Mouse (Mus musculus): Measurements from ENCODE around the gene Pdxp. TPM values are rescaled to one million over a fixed set of nuclear protein-coding genes. Genes with fewer than 3 reads are reported as not detected.

Pdxp gene
- polyA plus RNA-seq, 1 experiment from 2014 or later: 19.9 TPM

- no peak overlapping the region for H3K9ac ChIP-seq
- H3K4me2 ChIP-seq (replicated peaks): peak overlapping the region; percentile 95
- H3K9me3 ChIP-seq (replicated peaks): no peaks in the 10 kb centered on the region
- peaks cover 33% of the 10 kb centered on the region for H3K4me1 ChIP-seq
- H3K36me3 ChIP-seq: peaks cover 26% of the 10 kb centered on the region
- ATAC-seq (ENCODE audit: insufficient number of reproducible peaks, low FRiP score, low TSS enrichment, low read depth): no peak
- H3K27ac ChIP-seq (replicated peaks): 0 out of 2 replicates have a peak overlapping the region, but pooled peaks have one; percentile 74
- no peaks in the 10 kb centered on the region for H3K27me3 ChIP-seq
- WGBS: 8% methylated on average over 8 of the region's 8 CpGs
- peak overlapping the region; percentile 76 for H3K4me3 ChIP-seq (replicated peaks)
Observed at GRCm38 (mm10) chr15:78915660-78916017, 1.9 kb downstream of the Pdxp start.

DNA sequence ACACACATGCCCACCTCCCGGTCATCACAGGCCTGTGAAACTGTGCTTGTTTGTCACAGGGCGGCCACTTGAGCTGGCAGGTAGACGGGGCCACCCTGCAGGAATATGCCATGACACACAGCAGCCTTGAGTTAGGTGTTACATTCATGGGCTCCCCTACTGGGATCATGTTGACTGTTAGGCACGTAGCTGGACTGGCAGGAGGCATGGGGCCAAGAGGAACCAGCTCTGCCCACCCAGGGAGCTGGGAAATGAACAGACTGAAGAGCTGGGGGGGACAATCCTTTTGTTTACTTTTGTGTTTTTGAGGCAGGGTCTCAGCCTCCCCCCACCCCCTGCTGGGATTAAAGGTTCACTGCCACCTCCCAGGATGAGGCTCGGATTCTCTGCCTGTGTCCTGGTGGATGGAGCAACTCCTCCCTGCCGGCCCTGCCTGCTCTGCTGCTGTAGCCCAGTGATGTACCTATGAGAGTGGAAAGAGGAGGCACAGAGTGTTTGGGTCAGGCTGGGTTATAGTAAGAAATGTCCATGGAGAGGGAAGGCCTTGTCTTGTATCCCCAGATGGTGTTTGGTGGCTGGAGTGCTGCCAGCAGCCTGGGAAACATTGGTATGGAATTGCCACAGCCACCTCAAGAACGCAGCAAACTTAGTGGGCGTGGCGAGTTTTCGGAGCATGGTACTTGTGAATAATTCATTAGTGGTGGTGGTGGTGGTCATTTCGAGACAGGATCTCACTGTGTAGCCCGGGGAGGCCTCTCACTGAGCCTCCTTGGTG is 2.5 kb downstream of the Pdxp start:
- Histone ChIP-seq H3K4me2 (replicated peaks) (peak overlapping the region; percentile 95), H3K27ac (replicated peaks) (peak overlapping the region; percentile 74), H3K36me3 (peaks cover 20% of the 10 kb centered on the region), H3K27me3 (no peaks in the 10 kb centered on the region), H3K4me3 (replicated peaks) (peak overlapping the region; percentile 76), H3K9me3 (replicated peaks) (no peaks in the 10 kb centered on the region), H3K9ac (0 out of 2 replicates have a peak overlapping the region, but pooled peaks have one; percentile 9), H3K4me1 (peaks cover 33% of the 10 kb centered on the region)
- ATAC-seq (ENCODE audit: insufficient number of reproducible peaks, low FRiP score, low TSS enrichment, low read depth): no peak
- WGBS: 45% methylated on average over 12 of the region's 12 CpGs

GRCm38 (mm10) chr15:78918126-78918525 is 4.4 kb downstream of the Pdxp start:
- no peak overlapping the region for H3K9ac ChIP-seq
- 86% methylated on average over 23 of the region's 23 CpGs for WGBS
- peaks cover 12% of the 10 kb centered on the region for H3K36me3 ChIP-seq
- H3K27ac ChIP-seq (replicated peaks): no peak overlapping the region
- H3K4me2 ChIP-seq (replicated peaks): no peak overlapping the region
- H3K4me3 ChIP-seq (replicated peaks): no peak overlapping the region
- no peaks in the 10 kb centered on the region for H3K9me3 ChIP-seq (replicated peaks)
- peaks cover 34% of the 10 kb centered on the region for H3K4me1 ChIP-seq
- H3K27me3 ChIP-seq: no peaks in the 10 kb centered on the region
- no peak for ATAC-seq (ENCODE audit: insufficient number of reproducible peaks, low FRiP score, low TSS enrichment, low read depth)

DNA sequence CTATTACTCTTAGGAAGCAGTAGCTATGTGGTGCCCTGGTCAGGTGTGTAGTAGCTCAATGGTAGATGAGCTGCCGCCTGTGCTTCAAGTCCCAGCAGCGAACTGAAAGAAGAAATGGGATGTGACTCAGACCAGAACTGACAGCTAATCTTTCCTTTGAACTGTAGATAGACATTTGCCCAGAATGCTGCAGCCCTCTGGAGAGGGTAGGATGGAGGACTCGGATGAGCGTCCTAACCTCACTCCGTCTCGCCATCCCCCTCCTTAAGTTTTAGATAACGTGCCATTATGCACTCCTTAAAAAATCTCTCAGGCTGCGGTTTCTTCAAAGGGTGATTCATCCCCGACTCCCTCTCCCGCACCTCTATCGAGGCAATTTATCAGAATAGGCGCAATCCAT is 6.2 kb downstream of the Pdxp start:
- no peak overlapping the region for H3K9ac ChIP-seq
- no peak overlapping the region for H3K4me2 ChIP-seq (replicated peaks)
- no peaks in the 10 kb centered on the region for H3K9me3 ChIP-seq (replicated peaks)
- H3K27ac ChIP-seq (replicated peaks): no peak overlapping the region
- H3K36me3 ChIP-seq: peaks cover 12% of the 10 kb centered on the region
- peaks cover 37% of the 10 kb centered on the region for H3K4me1 ChIP-seq
- WGBS: 73% methylated on average over 12 of the region's 12 CpGs
- H3K27me3 ChIP-seq: no peaks in the 10 kb centered on the region
- no peak overlapping the region for H3K4me3 ChIP-seq (replicated peaks)
- ATAC-seq (ENCODE audit: insufficient number of reproducible peaks, low FRiP score, low TSS enrichment, low read depth): no peak

DNA sequence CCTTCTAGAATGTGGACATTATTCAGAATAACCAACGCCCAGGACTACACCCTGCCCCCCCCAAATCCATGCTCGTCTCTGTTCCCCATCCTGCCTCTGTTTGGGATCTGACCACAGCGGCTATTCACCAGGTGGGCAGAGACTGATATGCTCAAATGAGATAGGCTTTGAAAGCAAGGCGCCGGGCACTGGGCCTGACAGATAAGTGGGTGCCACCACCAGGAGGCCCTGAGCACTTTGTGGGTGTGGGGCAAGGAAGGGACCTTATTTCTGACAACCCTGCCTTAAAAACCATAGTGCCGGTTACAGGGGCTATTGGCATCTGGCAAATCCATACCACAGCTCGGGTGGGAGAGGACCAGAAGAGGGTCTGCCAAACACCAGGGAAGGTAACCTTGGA is 9.0 kb downstream of the Pdxp start:
- H3K27ac ChIP-seq (replicated peaks): no peak overlapping the region

DNA sequence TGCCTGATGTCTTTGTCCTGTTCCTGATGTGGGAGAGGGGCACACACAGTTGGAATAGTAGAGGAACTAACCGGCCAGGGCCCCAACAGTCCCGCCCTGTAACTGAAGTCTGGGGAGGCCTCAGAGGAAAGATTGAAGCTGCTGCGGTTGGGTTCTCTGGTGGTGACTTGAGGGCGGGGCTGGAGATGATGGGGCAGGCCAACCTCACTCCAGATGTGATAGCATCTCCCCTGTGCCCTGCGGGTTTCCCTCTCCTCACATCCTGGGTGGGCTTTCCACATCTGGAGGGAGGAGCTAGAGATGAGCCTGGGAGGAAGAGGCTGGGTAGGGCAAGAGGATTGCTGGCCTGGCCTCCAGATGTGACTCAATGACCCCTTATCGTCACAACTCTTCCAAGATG is 9.9 kb downstream of the Pdxp start:
- Histone ChIP-seq H3K27me3 (no peaks in the 10 kb centered on the region), H3K27ac (replicated peaks) (peak overlapping the region; percentile 66; the same call in 1 of the 2 replicates), H3K9ac (no peak overlapping the region), H3K4me1 (peaks cover 43% of the 10 kb centered on the region), H3K36me3 (peaks cover 7% of the 10 kb centered on the region), H3K9me3 (replicated peaks) (no peaks in the 10 kb centered on the region), H3K4me2 (replicated peaks) (no peak overlapping the region), H3K4me3 (replicated peaks) (no peak overlapping the region)
- ATAC-seq (ENCODE audit: insufficient number of reproducible peaks, low FRiP score, low TSS enrichment, low read depth): no peak
- WGBS: 37% methylated on average over 6 of the region's 6 CpGs

More for the DNA sequence above, 9.0 kb downstream of the Pdxp start:
- Histone ChIP-seq H3K4me1 (peaks cover 41% of the 10 kb centered on the region), H3K9ac (no peak overlapping the region), H3K4me2 (replicated peaks) (no peak overlapping the region), H3K4me3 (replicated peaks) (no peak overlapping the region), H3K9me3 (replicated peaks) (no peaks in the 10 kb centered on the region), H3K36me3 (peaks cover 12% of the 10 kb centered on the region), H3K27me3 (no peaks in the 10 kb centered on the region)
- no peak for ATAC-seq (ENCODE audit: insufficient number of reproducible peaks, low FRiP score, low TSS enrichment, low read depth)
- 86% methylated on average over 7 of the region's 7 CpGs for WGBS

GRCm38 (mm10) chr15:78925129-78925528 is 11.4 kb downstream of the Pdxp start:
- H3K36me3 ChIP-seq: peaks cover 10% of the 10 kb centered on the region
- peaks cover 54% of the 10 kb centered on the region for H3K4me1 ChIP-seq
- H3K27ac ChIP-seq (replicated peaks): peak overlapping the region; percentile 98
- H3K27me3 ChIP-seq: no peaks in the 10 kb centered on the region
- peak overlapping the region; percentile 71; the same call in 1 of the 2 replicates for H3K4me2 ChIP-seq (replicated peaks)
- ATAC-seq (ENCODE audit: insufficient number of reproducible peaks, low FRiP score, low TSS enrichment, low read depth): no peak
- H3K9me3 ChIP-seq (replicated peaks): no peaks in the 10 kb centered on the region
- no peak overlapping the region for H3K9ac ChIP-seq
- WGBS: 36% methylated on average over 8 of the region's 8 CpGs
- H3K4me3 ChIP-seq (replicated peaks): no peak overlapping the region

DNA sequence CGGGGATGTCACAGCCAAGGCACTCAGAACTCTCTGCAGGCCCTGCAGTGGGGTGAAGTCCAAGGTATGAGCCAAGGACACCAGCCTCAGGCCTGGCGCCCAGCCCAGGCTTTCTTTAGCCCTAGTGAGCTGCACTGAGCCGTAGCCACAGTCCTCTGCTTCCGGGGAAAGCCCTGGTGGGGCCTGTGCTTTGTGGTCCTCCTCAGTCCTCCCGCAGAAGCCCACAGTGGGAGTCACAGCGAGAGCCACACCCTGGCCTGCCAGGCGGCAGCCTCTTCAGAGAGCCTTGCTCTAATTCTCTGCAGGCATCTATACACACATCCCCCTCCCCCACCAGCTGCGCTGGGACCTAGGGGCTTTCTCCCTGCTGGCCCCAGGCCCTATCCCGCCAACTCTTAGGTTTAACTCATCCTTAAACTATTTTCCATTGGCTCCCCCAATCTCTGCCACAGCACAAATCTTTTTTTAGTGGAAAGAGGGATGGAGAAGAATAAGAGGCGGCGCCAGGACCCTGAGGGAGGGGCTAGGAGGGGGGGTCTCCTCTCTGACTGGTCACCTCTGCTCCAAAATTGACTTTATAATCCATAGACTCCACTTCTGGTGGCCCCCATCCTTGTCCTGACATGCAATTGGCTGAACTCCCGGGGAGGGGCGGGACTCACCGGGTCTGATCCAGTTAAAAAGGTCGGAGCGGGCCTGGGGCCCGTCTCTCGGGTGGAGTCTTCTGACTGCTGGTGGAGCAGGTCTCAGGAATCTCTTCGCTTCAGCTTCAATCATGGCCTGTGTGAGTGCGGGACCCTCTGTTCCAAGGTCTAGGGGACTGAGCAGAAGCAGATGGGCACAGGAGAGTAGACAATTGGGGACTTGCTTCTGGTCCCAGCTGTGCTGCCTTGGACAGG is 12.6 kb downstream of the Pdxp start, which contains the start of gene Lgals1:
TSS of gene Lgals1 (plus strand) at position 705 of the 899 bp plus-strand sequence.
- WGBS: 3% methylated on average over 20 of the region's 20 CpGs
- Histone ChIP-seq H3K36me3 (peaks cover 19% of the 10 kb centered on the region), H3K4me2 (replicated peaks) (peak within 1 kb of the TSS; percentile 71), H3K9me3 (replicated peaks) (no peaks in the 10 kb centered on the region), H3K4me1 (peaks cover 50% of the 10 kb centered on the region), H3K4me3 (replicated peaks) (peak within 1 kb of the TSS; percentile 65), H3K27me3 (no peaks in the 10 kb centered on the region), H3K9ac (peak within 1 kb of the TSS; percentile 47), H3K27ac (replicated peaks) (peak within 1 kb of the TSS; percentile 98)
- peak; percentile 90 for ATAC-seq (ENCODE audit: insufficient number of reproducible peaks, low FRiP score, low TSS enrichment, low read depth)

DNA sequence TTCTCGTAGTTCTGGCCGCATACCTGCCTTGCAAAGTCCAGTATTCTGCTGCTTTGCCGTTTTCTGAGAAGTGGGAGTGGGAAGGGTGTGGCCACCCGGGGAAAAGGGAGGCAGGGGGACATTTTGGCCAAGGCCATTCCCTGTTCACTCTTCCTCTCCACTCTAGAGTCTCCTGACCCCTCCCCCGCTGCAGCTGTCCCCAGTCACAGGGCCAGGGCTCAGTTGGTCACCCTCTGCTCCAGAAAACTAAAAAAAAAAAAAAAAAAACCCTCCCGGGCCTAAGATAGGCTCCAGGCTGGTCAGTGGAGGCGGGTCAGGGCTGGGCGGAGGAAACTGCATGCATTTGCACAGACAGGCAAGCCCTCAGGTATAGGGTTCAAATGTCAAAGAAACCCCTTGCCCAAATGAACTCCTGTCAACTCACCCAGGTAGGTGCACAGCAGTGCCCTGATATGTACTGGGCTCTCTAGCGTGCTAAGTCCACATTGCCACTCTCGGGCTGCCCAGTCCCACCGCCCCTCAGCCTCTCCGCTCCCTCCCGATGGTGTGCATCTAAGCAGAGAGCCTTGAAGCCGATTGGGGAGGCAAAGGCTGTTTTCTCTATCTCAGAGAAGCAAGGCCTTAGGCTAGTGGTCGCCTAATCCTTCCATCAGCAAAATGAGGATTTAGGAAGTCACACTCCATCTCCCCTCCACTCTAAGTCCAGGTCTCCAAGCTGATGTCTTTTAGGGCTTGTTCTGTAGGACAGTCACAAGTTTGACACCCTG is 13.5 kb downstream of the Pdxp start:
- Histone ChIP-seq H3K4me2 (replicated peaks) (peak overlapping the region; percentile 71), H3K36me3 (peaks cover 20% of the 10 kb centered on the region), H3K9ac (peak overlapping the region; percentile 47), H3K4me3 (replicated peaks) (peak overlapping the region; percentile 65), H3K27me3 (no peaks in the 10 kb centered on the region), H3K9me3 (replicated peaks) (no peaks in the 10 kb centered on the region), H3K4me1 (peaks cover 53% of the 10 kb centered on the region), H3K27ac (replicated peaks) (peak overlapping the region; percentile 98)
- ATAC-seq (ENCODE audit: insufficient number of reproducible peaks, low FRiP score, low TSS enrichment, low read depth): no peak
- 12% methylated on average over 15 of the region's 15 CpGs for WGBS

DNA sequence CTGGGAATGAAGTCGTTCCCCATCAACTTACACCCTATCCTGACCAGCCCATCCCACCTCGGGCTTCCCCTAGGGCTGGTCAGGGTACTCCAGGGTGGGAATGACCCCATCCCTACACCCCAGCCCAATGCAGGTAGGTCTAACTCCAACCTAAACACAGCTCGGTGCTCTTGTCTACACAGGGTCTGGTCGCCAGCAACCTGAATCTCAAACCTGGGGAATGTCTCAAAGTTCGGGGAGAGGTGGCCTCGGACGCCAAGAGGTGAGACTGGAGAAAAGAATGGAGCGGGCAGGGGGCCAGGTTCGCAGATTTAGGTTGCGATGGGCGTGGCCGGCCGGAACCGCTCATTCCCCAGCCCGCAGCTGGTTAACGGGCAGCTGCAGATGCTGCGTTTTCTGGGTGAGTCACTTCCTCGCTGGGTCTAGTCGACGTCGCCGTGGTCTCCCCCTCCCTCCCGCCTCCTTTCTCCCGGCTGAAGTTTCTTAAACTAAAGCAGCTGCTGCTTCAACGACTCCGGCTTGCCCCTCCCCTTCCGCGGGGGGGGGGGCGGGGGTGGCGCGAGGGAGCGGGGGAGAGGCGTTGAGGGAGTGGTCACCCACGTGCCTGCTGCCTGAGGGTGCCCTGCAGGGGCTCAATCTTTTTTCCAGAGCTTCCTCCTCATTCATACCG is 14.2 kb downstream of the Pdxp start:
- H3K27me3 ChIP-seq: no peaks in the 10 kb centered on the region
- peak overlapping the region; percentile 47 for H3K9ac ChIP-seq
- peak; percentile 68 for ATAC-seq (ENCODE audit: insufficient number of reproducible peaks, low FRiP score, low TSS enrichment, low read depth)
- H3K4me2 ChIP-seq (replicated peaks): peak overlapping the region; percentile 71
- peak overlapping the region; percentile 98 for H3K27ac ChIP-seq (replicated peaks)
- under 1% methylated on average over 35 of the region's 35 CpGs for WGBS
- peaks cover 53% of the 10 kb centered on the region for H3K4me1 ChIP-seq
- H3K9me3 ChIP-seq (replicated peaks): no peaks in the 10 kb centered on the region
- peaks cover 20% of the 10 kb centered on the region for H3K36me3 ChIP-seq
- peak overlapping the region; percentile 65 for H3K4me3 ChIP-seq (replicated peaks)

Measured in embryonic facial prominence, embryonic 15.5 days (tissue).